Mouse (Mus musculus) forebrain, embryonic 14.5 days (tissue): ENCODE measurements around the gene Btbd35f21. TPM values are rescaled to one million over a fixed set of nuclear protein-coding genes. Genes with fewer than 3 reads are reported as not detected.
"Not testable (repeated sequence)": the region's sequence is repeated elsewhere in the genome, so short reads cannot be mapped to it uniquely, and the experiment has no call there.

ENCODE experiments used
- ATAC-seq: fragments of 200-750 bp; cut with Nextera tagmentation; 2 replicates; pipeline ENCODE4 v1.8.0; 2017; ENCODE audit warnings: mild to moderate bottlenecking, moderate library complexity
- DNase-seq: peaks from one replicate; pipeline ENCODE4 v3.0.0-alpha.2; 2015; ENCODE audit warnings: low spot score
- H3K27ac ChIP-seq: fragments of 300-500 bp; sonication (generic); 2 replicates; pipeline ENCODE4 v1.5.1; 2014; ENCODE audit warnings: low read depth, mild to moderate bottlenecking, control low read depth, low read length, moderate library complexity
- H3K27me3 ChIP-seq: fragments of 300-500 bp; sonication (generic); replicated peaks from 2 replicates; pipeline ENCODE4 v1.6.1; 2014; ENCODE audit warnings: low read length, control low read depth, mixed read lengths; ENCODE audit not compliant: control insufficient read depth, insufficient read depth
- H3K36me3 ChIP-seq: fragments of 300-500 bp; sonication (generic); 2 replicates; pipeline ENCODE4 v1.6.1; 2014; ENCODE audit warnings: low read length, control low read depth; ENCODE audit not compliant: control insufficient read depth, insufficient read depth
- H3K4me1 ChIP-seq: fragments of 300-500 bp; sonication (generic); 2 replicates; pipeline ENCODE4 v1.6.1; 2014; ENCODE audit warnings: antibody characterized with exemption, low read length, control low read depth; ENCODE audit not compliant: control insufficient read depth, insufficient read depth
- H3K4me2 ChIP-seq: fragments of 300-500 bp; sonication (generic); 2 replicates; pipeline ENCODE4 v1.6.1; 2014; ENCODE audit warnings: mild to moderate bottlenecking, control low read depth, low read length
- H3K4me3 ChIP-seq: fragments of 300-500 bp; sonication (generic); 2 replicates; pipeline ENCODE4 v1.5.1; 2014; ENCODE audit warnings: low read depth, low read length, control low read depth
- H3K9ac ChIP-seq: fragments of 300-500 bp; sonication (generic); 2 replicates; pipeline ENCODE4 v1.6.1; 2014; ENCODE audit warnings: mild to moderate bottlenecking, low read length, control low read depth, moderate library complexity
- H3K9me3 ChIP-seq: fragments of 300-500 bp; sonication (generic); replicated peaks from 2 replicates; pipeline ENCODE4 v1.6.1; 2016; ENCODE audit warnings: low read length, control low read depth, mixed read lengths; ENCODE audit not compliant: control insufficient read depth
- WGBS: fragments of 180-500 bp; shearing (Covaris S2); extraction: QIAGEN DNeasy Blood & Tissue Kit; methylation state at CpG from one replicate; pipeline ENCODE4 v1.1.7; 2014; 5-methylcytosine and 5-hydroxymethylcytosine counted together
- polyA plus RNA-seq: library from polyadenylated mRNA; unstranded; fragments of >200 nt; fragmentation: Nextera tagmentation; extraction: Ambion mirVana; gene quantifications from 2 replicates; pipeline ENCODE4 v1.2.1, GENCODE M21; 2014

The Btbd35f21 gene
- not detected in 2 replicates for polyA plus RNA-seq

GRCm38 (mm10) chrX:32725809-32726208 is at the start of gene Btbd35f21:
Btbd35f21 (plus strand) TSS chrX:32726109.
- H3K27ac ChIP-seq, ATAC-seq, H3K4me1 ChIP-seq, H3K9me3 ChIP-seq, H3K27me3 ChIP-seq, H3K9ac ChIP-seq, H3K4me2 ChIP-seq, DNase-seq, H3K4me3 ChIP-seq, H3K36me3 ChIP-seq: not testable (repeated sequence)
- WGBS = no CpG with 5 or more reads among the region's 2 CpGs

Other genes with a start within 250 kb of the Btbd35f21 start
- not detected in 2 replicates for gene Btbd35f1, start 166.1 kb upstream of the Btbd35f21 start, polyA plus RNA-seq
- gene Gm5926, start 75.4 kb upstream of the Btbd35f21 start, polyA plus RNA-seq = not detected in 2 replicates
- gene Btbd35f30, start 168.5 kb downstream of the Btbd35f21 start, polyA plus RNA-seq = not detected in 2 replicates
- not detected in 2 replicates for gene Gm21789, start 215.7 kb downstream of the Btbd35f21 start, polyA plus RNA-seq
- gene Btbd35f5, start 247.8 kb downstream of the Btbd35f21 start, polyA plus RNA-seq = not detected in 2 replicates